ENCODE assay signal across 22 mouse cellular contexts in the genomic region with DNA sequence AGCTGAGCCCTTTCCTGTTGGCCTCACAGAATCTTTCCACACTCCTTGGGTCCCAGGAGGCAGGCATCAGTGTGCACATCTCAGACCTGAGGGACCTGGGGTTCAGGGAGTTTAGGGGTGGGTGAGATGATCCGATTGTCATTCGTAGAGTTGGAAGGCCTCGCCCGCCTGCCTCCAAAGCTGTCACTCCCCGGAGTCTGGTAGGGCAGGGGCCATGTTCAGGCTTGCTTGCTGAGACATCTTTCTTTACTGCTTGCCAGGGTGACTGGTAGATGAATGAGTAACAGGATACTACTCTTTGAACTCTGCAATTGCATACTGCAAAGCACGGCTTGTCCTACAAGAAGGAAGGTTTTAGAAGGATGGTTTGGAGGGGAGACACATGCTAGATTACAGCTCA. TPM values are rescaled to one million over a fixed set of nuclear protein-coding genes. Genes with fewer than 3 reads are reported as not detected.
DNase-seq lines count a peak whose midpoint lies in the region; ATAC-seq and TF ChIP-seq lines count a peak whose summit lies in the region.
"Had no signal": no experiment of that assay in that cellular context is flagged by ENCODE, and none has a peak within 500 bp of the region (broad histone marks: within the 10 kb centered on the region; RNA-seq: fewer than 3 reads in every experiment).

No protein-coding gene starts in this region.

- no peaks in the 10 kb centered on the region for H3K36me3 ChIP-seq in intestine, embryonic 15.5 days
- no peaks in the 10 kb centered on the region for H3K36me3 ChIP-seq in kidney, embryonic 16.5 days (ENCODE audit: insufficient read depth, low read length)
- no peaks in the 10 kb centered on the region for H3K36me3 ChIP-seq in stomach, postnatal 0 days (ENCODE audit: control insufficient read depth, insufficient read depth, low read length)
- H3K36me3 ChIP-seq: embryonic facial prominence, embryonic 13.5 days; hindbrain, embryonic 12.5 days; liver, embryonic 12.5 days; midbrain, embryonic 12.5 days had no signal

- H3K9ac ChIP-seq in intestine, embryonic 15.5 days, result no peak overlapping the region
- no peak overlapping the region for H3K9ac ChIP-seq in kidney, embryonic 16.5 days (replicated peaks; ENCODE audit: low read length)
- no peak overlapping the region for H3K9ac ChIP-seq in stomach, postnatal 0 days (ENCODE audit: low read length)
- H3K9ac ChIP-seq: embryonic facial prominence, embryonic 13.5 days; hindbrain, embryonic 12.5 days; liver, embryonic 12.5 days; midbrain, embryonic 12.5 days had no signal

- WGBS in intestine, embryonic 15.5 days, result 81% methylated on average over 6 of the region's 6 CpGs
- 65% methylated on average over 6 of the region's 6 CpGs for WGBS in kidney, embryonic 16.5 days
- 74% methylated on average over 6 of the region's 6 CpGs for WGBS in stomach, postnatal 0 days

- peak; percentile 71 for ATAC-seq in intestine, embryonic 15.5 days
- peak; percentile 73 for ATAC-seq in kidney, embryonic 16.5 days (ENCODE audit: low FRiP score, low TSS enrichment)
- ATAC-seq in stomach, postnatal 0 days (ENCODE audit: low FRiP score, low TSS enrichment), result no peak
- ATAC-seq: forebrain, embryonic 16.5 days; liver, embryonic 12.5 days had no signal

- no peak overlapping the region for H3K4me2 ChIP-seq in intestine, embryonic 15.5 days (replicated peaks)
- H3K4me2 ChIP-seq in kidney, embryonic 16.5 days (replicated peaks; ENCODE audit: low read depth, low read length), result no peak overlapping the region; the same call in 1 of the 2 replicates
- H3K4me2 ChIP-seq in stomach, postnatal 0 days (replicated peaks; ENCODE audit: low read depth), result no peak overlapping the region
- H3K4me2 ChIP-seq: embryonic facial prominence, embryonic 13.5 days; heart, embryonic 11.5 days; hindbrain, embryonic 12.5 days; liver, embryonic 12.5 days; midbrain, embryonic 12.5 days had no signal

- no peaks in the 10 kb centered on the region for H3K9me3 ChIP-seq in intestine, embryonic 15.5 days
- no peaks in the 10 kb centered on the region for H3K9me3 ChIP-seq in kidney, embryonic 16.5 days (ENCODE audit: low read length)
- no peaks in the 10 kb centered on the region for H3K9me3 ChIP-seq in stomach, postnatal 0 days (ENCODE audit: control insufficient read depth, low read length)
- H3K9me3 ChIP-seq: embryonic facial prominence, embryonic 13.5 days; hindbrain, embryonic 12.5 days; liver, embryonic 12.5 days; midbrain, embryonic 12.5 days had no signal

- H3K4me1 ChIP-seq in intestine, embryonic 15.5 days (replicated peaks), result no peaks in the 10 kb centered on the region
- H3K4me1 ChIP-seq in kidney, embryonic 16.5 days (ENCODE audit: insufficient read depth, low read length), result no peaks in the 10 kb centered on the region
- no peaks in the 10 kb centered on the region for H3K4me1 ChIP-seq in stomach, postnatal 0 days (replicated peaks; ENCODE audit: control insufficient read depth, insufficient read depth)
- H3K4me1 ChIP-seq: embryonic facial prominence, embryonic 13.5 days; hindbrain, embryonic 12.5 days; liver, embryonic 12.5 days; midbrain, embryonic 12.5 days had no signal

- DNase-seq in kidney, adult 18-20 months, result peak; percentile 44
- peak; percentile 17 to 39 for DNase-seq in kidney, postnatal 4 days
- no peak for DNase-seq in cerebellum, postnatal 36 days
- no peak for DNase-seq in urinary bladder, postnatal 36 days (ENCODE audit: low spot score in 2 of 2)
- DNase-seq in stomach, postnatal 0 days (ENCODE audit: low spot score), result no peak
- DNase-seq: adrenal gland, adult 8-10 months; B cell, adult 2 months; cerebellum, adult 11-12 months; cerebellum, postnatal 14 days; gastrocnemius, postnatal 10 days; lung, adult 18-20 months; lung, postnatal 10 days; right cerebral cortex, postnatal 25 days; thymus, postnatal 14 days had no signal

- no peak overlapping the region for H3K27ac ChIP-seq in intestine, embryonic 15.5 days
- H3K27ac ChIP-seq in kidney, embryonic 16.5 days (ENCODE audit: low read length), result peak overlapping the region; percentile 46; the same call in 1 of the 2 replicates
- no peak overlapping the region for H3K27ac ChIP-seq in stomach, postnatal 0 days (replicated peaks)
- H3K27ac ChIP-seq: embryonic facial prominence, embryonic 13.5 days; hindbrain, embryonic 12.5 days; liver, embryonic 12.5 days; midbrain, embryonic 12.5 days had no signal

- H3K27me3 ChIP-seq in intestine, embryonic 15.5 days (replicated peaks), result no peaks in the 10 kb centered on the region
- H3K27me3 ChIP-seq in kidney, embryonic 16.5 days (ENCODE audit: insufficient read depth, low read length), result no peaks in the 10 kb centered on the region
- no peaks in the 10 kb centered on the region for H3K27me3 ChIP-seq in stomach, postnatal 0 days (ENCODE audit: control insufficient read depth, insufficient read depth, low read length)
- H3K27me3 ChIP-seq: embryonic facial prominence, embryonic 13.5 days; hindbrain, embryonic 12.5 days; liver, embryonic 12.5 days; midbrain, embryonic 12.5 days had no signal

- no peak overlapping the region for H3K4me3 ChIP-seq in intestine, embryonic 15.5 days (replicated peaks)
- H3K4me3 ChIP-seq in kidney, embryonic 16.5 days (ENCODE audit: low read length), result no peak overlapping the region
- no peak overlapping the region for H3K4me3 ChIP-seq in stomach, postnatal 0 days (ENCODE audit: low read depth, low read length)
- H3K4me3 ChIP-seq: embryonic facial prominence, embryonic 13.5 days; hindbrain, embryonic 12.5 days; liver, embryonic 12.5 days; midbrain, embryonic 12.5 days had no signal

- TF ChIP-seq EP300 in stomach, postnatal 0 days (optimal IDR thresholded peaks at IDR 0.05), result no peak

- TF ChIP-seq CTCF in stomach, postnatal 0 days (IDR thresholded peaks at IDR 0.05; ENCODE audit: low read depth), result no peak

RNA-seq across cellular contexts. Expression of a gene that starts 52.0 kb away (rescaled TPM):
- polyA plus RNA-seq in intestine, embryonic 15.5 days (2015; fragmentation: Nextera tagmentation; extraction: Ambion mirVana), result 2.5 and 2.6 TPM in 2 replicates
- 18.3 and 20.4 TPM in 2 replicates for polyA plus RNA-seq in kidney, embryonic 16.5 days (2015; fragmentation: Nextera tagmentation; extraction: Ambion mirVana)
- 6.8 and 7.7 TPM in 2 replicates for polyA plus RNA-seq in stomach, postnatal 0 days (2015; fragmentation: Nextera tagmentation; extraction: Ambion mirVana)

Comparison
In these comparisons a context has a peak if more than half of its experiments do, and no peak if none do; other contexts are left out.
1. DNase-seq: peak in kidney, adult 18-20 months (single experiment) and kidney, postnatal 4 days (2 of 2); none in cerebellum, postnatal 36 days (0 of 2), urinary bladder, postnatal 36 days (0 of 2) and stomach, postnatal 0 days (single experiment).